Mouse (Mus musculus): ENCODE measurements at regions not wholly inside any gene's neighbourhood (a gene's known extent, or its start where the extent isn't known, plus 50 kb on each side); places are given as distances from the start of the nearest gene placed in this dataset.
"Not testable (repeated sequence)": the region's sequence is repeated elsewhere in the genome, so short reads cannot be mapped to it uniquely, and the experiment has no call there.

DNA sequence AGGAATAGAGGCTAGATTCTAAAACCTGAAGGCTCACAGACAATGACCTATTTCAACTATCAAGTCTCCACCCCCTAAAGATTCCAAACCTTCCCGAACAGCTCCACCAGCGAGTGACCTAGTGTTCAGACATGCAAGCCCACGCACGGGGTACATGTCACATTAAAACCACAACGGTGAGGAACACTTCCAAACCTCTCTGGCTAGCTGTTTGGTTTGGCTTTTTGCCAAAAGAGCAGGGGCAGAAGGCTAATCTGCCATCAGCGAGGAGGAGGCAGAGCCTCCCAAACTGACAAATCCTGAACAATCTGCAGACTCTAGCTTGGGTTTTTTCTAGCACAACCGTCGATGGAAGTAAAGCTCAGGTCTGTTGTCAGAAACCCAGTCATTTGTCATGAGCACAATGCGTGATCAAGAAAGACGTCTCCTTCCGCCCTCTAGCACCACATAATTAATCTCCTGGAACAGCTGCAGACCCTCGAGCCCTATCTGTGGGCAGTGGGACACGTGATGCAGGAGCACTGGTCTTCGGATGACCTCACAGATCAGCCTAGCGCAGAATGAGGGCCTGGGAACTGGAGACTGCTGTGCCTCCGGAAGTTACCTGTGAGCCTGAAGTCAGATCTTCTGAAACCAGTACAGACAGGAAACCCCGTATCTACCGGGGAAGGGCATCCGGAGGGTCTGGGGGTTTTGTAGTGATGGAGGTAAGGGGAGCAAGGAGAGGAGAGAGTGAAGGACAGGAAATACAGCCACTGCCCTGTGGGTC is 178.3 kb upstream of the Hs6st1 start:
- intact Hi-C loops (cut with DNase I), result no loop called here
- no peak for DNase-seq

DNA sequence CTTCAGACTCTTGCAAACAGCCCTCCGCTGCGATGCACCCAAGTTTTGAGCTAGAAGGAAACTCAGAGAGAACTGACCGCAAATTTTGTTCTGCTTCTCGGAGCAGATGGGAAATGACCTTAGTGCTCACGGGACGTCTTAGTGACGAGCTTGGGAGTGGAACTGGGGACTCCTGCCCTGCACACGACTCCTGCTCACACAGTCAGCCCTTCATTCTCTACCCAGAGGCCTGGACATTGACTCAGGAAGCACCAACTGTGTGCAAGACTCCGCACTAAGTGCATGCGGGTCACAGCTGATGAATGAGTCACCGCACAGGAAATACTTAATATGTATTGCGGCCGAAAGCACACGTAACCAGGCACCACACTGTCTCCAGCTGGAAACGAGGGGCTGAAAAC is 177.7 kb upstream of the Hs6st1 start:
- intact Hi-C loops (cut with DNase I), result no loop called here
- DNase-seq, result no peak

DNA sequence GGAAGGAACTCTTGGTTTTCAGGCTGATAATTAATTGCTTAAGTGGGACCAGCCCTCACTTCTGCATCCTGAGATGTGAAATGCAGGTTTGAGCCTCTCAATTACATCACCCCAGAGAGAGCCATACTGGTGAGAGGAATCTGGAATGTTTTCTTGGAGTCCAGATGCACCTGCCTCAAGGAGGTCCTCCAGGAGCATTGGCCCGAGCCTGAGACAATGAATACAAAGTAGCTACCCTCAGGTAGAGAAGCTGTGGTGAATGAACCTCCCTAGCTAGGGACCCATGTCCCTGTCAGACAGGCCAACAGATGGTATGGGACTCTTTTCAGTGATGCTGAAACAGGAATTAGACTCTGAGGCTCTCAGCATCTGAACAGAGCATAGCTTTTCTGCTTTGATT is 168.7 kb upstream of the Hs6st1 start:
- no peak for DNase-seq
- intact Hi-C loops (cut with DNase I), result no loop called here

DNA sequence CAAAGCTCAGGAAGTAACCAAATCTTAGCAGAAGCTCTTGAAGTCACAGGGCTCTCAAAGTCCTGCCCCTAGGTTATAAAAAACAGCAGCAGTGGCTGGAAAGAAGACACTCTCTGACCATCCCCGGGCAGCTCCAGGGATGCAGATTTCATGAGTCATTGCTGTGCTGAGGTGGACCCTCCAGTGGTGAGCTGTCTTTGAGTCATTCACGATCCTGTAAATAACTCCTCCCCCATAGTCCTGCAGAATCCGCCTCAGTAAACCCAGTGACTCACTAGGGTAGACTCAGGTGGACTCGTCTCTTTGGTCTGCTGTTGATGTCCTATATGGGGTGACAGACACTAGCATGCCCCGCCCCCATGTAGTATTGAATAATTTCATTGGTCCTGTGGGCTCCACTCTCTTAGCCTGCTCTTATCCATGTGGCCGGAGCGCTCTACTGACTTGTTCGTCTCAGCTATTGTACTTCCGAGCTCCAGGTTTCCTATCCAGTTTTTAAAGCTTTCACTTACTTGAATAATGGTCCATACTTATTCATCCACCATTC is 164.1 kb upstream of the Hs6st1 start:
- intact Hi-C loops (cut with DNase I), result no loop called here
- no peak for DNase-seq

DNA sequence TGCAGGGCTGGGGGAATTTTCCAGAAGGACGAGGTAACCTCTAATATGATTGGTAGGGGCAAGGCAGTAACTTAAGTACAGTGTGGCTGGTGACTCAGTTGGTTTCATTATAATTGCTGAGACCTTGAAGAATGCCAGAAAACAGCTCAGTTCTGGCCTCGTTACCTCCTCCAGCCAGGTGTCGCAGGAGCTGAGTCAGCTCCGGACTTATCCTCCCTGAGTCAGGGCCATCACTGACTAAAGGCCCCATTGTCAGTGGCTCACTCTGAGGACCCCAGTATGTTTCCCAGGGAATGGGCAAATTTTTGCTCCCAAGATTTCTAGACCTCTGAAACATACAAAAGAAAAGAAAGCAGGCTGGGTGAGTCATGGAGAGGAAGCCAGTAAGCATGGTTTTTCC is 154.6 kb upstream of the Hs6st1 start:
- intact Hi-C loops (cut with DNase I), result no loop called here
- no peak for DNase-seq

DNA sequence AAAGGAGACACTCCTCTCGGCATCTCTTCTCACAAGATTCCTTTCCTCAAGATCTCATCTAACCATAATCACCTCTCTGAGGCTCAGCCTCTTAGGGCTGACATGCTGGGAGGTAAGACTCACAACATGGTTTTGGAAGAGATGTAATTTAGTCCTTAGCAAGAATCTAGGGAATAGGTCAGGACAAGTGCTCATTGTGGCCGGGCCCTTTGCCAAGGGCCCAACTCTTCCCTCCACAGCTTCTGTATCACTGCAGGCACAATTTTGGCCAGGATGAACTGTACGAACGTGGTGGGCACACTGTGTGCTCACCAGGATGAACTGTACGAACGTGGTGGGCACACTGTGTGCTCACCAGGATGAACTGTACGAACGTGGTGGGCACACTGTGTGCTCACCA is 154.0 kb upstream of the Hs6st1 start:
- intact Hi-C loops (cut with DNase I); DNase-seq: not testable (repeated sequence)

DNA sequence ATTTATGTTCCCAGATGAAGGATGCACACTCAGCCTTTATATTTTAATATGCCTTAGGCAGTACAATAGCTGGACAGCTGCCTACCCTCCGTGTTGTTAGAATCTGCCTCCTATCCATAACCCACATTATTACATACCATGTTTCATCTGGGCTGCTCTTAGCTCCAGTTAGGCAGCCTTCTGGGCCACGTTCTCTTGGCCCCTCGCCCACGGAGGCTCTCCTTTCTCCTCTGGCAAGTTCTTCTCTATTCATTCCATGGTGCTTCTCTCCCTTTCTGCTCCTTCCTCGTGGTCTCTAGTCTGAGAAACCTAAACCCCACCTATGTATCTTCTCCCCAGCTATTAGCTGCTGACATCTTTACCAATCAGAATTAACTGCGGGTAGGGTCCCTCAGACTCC is 152.7 kb upstream of the Hs6st1 start:
- intact Hi-C loops (cut with DNase I), result loop anchor here (5.0 kb wide), 1 partner anchor 33 kb away; no protein-coding TSS in a partner anchor
- DNase-seq, result no peak

DNA sequence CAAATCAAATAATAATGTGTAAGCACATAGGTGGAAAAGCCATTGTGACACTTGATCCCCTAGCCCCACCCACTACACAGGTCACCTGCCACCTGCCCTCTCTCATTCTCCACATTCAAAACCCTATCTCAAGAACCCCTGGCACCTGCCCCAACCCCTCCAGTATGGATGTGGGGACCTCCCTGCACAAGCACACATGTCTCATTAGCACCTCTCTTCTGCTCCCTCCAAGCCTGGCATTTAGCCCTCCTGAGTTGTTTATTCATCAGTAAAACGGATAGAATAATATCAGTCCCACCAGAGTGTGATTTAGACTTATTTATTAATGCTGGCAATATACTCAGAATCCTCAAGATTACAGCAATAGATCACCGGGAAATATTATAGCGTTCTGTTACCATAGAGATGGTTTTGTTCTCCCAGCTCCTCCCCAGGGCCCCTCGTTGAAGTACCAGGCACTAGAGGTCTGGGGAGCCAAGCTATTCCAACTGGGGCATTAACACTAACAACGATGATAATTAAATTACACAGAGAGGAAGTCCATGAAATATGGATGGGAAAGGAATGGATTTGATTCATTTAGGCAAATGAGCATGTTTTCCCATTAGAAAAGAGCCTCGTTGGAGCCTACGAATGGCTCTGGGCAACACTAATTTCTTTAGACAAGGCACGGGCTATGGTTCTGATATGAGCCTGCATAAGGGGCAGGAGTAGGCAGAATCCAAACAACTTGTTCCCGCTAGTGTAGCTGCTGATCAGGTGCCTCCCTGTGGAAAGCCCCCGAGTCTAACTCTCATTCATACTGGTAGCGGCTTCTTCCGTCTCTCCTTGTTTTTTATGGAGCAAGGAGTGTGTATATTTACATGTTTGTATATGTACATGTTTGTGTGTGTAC is 148.1 kb upstream of the Hs6st1 start:
- intact Hi-C loops (cut with DNase I), result loop anchor here (5.0 kb wide), 1 partner anchor 38 kb away; no protein-coding TSS in a partner anchor
- DNase-seq, result no peak

DNA sequence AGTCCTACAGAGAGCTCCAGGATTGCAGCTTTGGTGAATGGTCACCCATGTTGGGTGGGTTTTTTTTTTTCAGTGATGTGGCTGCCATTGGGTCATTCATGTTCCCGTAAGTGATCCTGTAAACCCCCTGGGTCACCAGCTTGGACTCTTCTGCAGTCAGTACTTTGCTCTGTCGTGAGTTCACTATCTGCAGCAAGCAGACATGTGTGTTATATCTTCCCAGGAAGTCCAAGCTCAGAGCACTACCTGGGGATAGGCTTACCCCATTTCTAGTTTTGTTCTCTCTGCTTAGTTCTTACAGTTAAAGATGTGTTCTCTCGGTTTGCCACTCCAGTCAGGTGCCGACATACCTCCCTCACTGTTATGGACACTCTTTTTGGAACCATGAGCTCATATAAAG is 143.4 kb upstream of the Hs6st1 start:
- intact Hi-C loops (cut with DNase I), result loop anchor here (5.0 kb wide), 1 partner anchor 143 kb away; the partner anchor contains the start of gene Hs6st1
- DNase-seq, result no peak

DNA sequence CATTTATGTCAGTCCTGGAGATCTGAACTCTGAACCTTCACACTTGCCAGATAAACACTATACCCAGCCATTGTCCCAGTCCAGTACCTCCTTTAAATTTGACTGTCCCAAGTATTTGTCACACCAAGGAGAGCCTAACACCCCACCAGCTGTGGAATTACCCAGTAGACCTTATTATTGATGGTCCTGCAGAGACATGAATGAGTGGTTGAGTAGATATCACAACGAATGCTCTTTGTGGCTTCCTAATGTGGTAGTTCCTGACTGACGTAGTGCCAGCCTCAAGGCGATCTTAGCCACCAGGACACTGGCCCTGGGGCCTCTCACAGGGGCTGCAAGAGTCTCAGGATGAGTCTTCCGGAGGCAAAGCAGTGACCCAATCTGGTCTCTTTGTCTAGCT is 142.9 kb upstream of the Hs6st1 start:
- intact Hi-C loops (cut with DNase I), result loop anchor here (5.0 kb wide), 1 partner anchor 142 kb away; the partner anchor contains the start of gene Hs6st1
- no peak for DNase-seq

DNA sequence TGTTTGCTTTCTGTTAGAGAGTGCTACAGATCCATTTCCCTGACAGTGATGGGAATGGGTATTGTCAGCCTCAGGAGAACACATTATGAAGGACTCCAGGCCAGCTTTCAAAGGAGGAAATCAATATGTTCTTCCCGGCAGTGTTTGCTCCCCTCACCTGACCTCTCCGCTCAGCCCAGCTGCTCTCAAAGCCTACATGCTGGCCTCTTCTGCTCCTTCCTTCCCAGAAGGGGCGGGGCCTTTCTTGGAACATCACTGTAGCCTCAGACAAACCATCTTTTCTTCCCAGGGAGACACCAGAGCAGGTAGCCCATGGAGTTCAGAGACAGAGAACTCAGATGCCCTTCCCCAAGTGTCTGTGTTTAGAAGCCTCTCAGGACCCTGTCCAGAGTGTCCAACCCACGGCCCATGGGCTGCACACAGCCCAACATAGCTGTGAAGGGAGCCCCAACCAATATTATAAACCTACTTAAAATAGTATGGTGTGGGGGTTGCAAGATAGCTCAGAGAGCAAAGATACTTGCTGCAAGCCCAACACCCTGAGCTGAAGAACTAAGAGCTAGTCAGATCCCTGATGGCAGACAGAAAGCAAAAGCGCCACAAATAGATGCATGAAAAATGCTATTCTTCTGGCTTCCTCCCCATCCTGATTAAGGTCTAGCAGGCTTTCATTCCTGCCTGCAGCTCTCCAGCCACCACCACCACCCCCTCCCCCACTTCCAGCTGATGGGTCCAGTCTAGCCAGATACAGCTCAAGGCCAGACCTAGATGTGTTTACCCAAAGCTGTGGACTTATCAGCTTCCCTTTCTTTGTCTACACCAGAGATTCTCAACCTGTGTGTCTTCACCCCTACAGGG is 141.8 kb upstream of the Hs6st1 start:
- DNase-seq, result peak; percentile 16 to 66
- intact Hi-C loops (cut with DNase I), result loop anchor here (5.0 kb wide), 1 partner anchor 141 kb away; the partner anchor contains the start of gene Hs6st1

DNA sequence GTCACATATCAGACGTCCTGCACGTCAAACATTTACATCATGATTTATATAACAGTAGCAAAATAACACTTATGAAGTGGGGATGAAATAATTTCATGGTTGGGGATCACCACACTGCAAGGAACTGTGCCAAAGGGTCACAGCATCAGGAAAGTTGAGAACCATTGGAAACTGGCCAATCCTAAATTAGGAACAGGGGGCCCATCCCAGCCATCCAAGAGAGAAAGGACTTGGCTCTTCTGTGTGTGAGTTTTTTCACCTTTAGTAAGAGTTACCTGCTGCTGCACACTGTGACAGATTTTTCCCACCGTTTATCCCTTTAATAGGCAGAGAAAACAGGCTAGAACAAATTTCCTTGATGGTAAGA is 141.2 kb upstream of the Hs6st1 start:
- intact Hi-C loops (cut with DNase I), result loop anchor here (5.0 kb wide), 1 partner anchor 140 kb away; the partner anchor contains the start of gene Hs6st1
- DNase-seq, result no peak

DNA sequence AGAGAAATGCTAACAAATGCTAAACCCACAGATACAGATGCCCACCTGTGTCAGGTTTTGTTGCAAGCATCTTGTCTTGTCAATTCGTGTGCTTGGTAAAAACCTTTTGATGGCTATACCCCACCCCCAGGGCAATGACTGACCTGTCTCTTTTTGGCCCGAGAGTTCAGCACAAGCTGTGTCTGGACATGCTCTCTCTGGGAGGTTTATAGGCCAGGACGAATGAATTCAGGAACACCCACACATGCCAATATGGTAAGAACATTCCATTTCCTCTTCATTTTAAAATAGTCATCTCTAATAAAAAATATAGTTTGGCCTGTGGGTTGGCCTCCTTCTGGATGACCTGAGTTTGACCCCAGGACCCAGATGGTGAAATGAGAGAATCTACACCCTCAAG is 137.8 kb upstream of the Hs6st1 start:
- intact Hi-C loops (cut with DNase I), result no loop called here
- DNase-seq, result no peak

DNA sequence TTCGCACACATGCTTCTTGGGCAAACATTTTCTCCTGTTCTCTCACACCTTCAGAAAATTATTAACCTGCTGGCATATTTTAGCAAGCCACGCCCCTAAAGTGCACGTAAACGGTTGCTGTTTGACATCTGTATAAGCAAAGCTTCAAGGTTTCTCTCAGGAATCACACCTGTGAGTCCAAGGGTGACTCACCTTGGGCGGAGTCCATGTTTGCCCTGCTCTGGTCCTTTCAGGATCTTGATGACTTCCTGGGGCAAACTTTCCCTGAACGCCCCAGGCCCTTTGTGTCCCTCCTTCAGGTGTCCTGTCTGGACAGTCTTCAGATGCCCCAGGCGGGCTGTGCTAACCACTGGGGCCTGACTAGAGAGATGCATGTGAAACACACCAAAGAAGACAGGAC is 137.1 kb upstream of the Hs6st1 start:
- no peak for DNase-seq
- intact Hi-C loops (cut with DNase I), result no loop called here

DNA sequence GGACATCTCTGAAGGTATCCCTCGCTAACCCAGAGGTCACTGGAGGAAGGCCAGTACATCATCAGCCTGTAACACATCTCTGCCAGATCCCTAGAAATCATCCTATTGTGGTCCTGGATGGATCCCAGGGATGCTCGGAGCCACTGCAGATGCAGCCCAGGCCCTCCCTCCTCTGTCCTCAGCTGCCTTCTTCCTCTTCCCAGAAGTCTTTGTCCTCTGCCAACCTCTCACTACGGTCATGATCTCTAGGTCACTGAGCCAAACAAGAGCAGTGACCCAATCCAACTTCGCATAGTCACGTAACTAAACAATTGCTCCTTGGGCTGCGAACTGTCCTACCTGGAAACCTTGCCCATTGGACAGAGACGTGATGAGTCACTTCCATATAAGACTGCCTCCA is 134.7 kb upstream of the Hs6st1 start:
- intact Hi-C loops (cut with DNase I), result no loop called here
- DNase-seq, result peak; percentile 35 to 60

DNA sequence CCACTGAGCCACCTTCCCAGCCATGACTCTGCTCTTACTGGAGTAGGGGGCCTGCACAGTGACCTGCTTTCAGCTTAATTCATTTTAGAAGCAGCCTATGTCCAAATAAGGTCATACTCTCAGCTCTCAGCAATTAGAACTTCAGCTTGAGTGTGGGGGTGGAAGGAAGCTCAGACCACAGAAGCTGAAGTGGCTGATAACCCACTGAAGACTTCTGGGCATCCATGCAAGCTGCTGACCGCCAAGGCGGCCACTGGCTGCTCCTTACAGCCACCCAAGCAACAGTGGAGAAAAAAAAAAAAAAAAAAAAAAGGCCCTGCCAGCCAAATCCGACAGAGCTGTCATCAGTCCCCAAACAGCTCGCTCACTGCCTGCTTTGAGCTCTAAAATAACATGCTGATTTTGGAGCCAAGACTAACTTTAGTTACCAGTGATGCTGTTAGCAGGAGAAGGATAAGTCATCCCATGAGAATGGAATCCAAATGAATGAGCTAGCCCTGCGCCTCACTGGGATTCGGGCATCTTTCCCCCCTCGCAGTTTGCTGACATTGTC is 133.0 kb upstream of the Hs6st1 start:
- peak; percentile 51 to 72 for DNase-seq
- intact Hi-C loops (cut with DNase I), result no loop called here

DNA sequence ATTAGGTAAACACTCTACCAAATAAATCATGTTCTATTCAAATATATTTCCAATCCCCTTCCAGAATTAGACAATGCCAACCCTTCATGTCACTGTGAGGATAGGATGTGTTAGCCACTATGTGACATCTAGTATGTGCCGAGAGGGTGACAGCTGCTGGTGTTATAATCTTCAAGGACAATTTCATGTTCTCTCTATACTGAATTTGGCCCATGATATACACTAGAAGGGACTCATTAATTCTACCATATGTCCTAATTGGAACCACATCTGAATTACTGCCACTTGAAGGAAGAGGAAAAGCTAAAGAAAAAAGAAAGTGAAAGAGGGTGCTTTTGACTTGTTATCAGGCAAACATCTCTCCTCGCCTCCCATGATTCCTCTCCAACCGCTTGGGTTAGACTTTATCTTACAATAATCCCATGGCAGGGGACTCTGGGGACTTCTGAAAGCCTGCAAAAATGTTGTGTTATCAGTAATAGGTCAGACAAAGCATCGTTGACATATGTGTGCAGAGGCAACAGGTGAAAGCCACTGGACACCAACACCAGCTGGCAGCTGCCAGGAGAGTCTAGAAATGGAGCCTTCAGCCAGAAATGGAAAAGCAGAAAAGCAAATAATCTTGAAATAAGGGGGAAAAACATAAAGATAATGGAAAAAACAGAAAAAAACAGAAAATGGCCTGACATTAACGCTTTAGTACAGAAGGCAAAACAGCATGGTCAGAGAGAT is 131.7 kb upstream of the Hs6st1 start:
- intact Hi-C loops (cut with DNase I), result no loop called here
- no peak for DNase-seq

DNA sequence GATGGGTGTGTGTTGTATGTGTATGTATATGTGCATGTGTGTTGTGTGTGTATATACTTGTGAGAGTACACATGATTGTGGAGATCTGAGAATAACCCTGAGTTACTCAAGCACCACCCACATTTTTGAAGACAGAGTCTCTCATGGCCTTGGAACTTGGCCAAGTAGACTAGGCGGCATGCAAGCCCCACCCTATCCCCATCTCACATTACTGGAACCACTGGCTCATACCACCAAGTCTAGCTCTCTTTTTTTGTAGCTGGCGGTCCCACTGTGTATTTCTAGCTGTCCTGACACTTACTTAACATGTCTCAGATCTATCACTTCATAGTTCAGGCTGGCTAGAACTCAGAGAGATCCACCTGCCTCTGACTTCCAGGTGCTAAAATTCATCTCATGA is 128.0 kb upstream of the Hs6st1 start:
- intact Hi-C loops (cut with DNase I), result no loop called here
- no peak for DNase-seq

DNA sequence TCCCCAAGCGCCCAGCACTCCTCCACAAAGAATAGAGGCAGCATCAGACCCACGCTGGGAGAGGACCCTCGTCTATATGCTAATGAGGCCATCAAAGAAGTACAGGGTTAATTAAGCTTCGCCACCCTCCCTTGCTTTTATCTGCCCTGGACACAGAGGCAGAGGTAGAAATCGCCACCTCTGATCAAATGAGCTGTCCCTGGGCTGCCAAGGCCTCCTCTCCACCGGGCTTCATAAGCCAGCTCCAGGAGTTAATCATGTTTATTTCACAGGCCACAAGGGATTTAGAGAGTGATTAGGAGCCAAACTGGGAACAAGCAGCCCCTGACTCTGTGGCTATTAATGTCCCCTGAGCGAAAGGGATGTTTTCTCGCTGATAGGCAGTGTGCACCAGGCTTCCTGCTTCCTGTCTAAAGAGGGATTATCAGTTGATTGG is 126.5 kb upstream of the Hs6st1 start:
- intact Hi-C loops (cut with DNase I), result no loop called here
- DNase-seq, result no peak
